Mouse (Mus musculus) intestine, postnatal 0 days (tissue): ENCODE measurements at regions not wholly inside any gene's neighbourhood (a gene's known extent, or its start where the extent isn't known, plus 50 kb on each side); places are given as distances from the start of the nearest gene placed in this dataset.

Experiments
- ATAC-seq: fragments of 200-750 bp; cut with Nextera tagmentation; 2 replicates; pipeline ENCODE4 v1.8.0; 2017; ENCODE audit warnings: mild to moderate bottlenecking, moderate TSS enrichment, moderate library complexity
- H3K27ac ChIP-seq: fragments of 300-500 bp; sonication (generic); 2 replicates; pipeline ENCODE4 v1.5.1; 2014; ENCODE audit warnings: mild to moderate bottlenecking, low read depth, low read length, moderate library complexity
- H3K27me3 ChIP-seq: fragments of 300-500 bp; sonication (generic); replicated peaks from 2 replicates; pipeline ENCODE4 v1.6.1; 2014; ENCODE audit warnings: low read length, mixed read lengths; ENCODE audit not compliant: control insufficient read depth, insufficient read depth
- H3K36me3 ChIP-seq: fragments of 300-500 bp; sonication (generic); 2 replicates; pipeline ENCODE4 v1.6.1; 2014; ENCODE audit warnings: mild to moderate bottlenecking, moderate library complexity; ENCODE audit not compliant: control insufficient read depth, insufficient read depth
- H3K4me1 ChIP-seq: fragments of 300-500 bp; sonication (generic); replicated peaks from 2 replicates; pipeline ENCODE4 v1.6.1; 2014; ENCODE audit warnings: antibody characterized with exemption, low read length, mixed read lengths; ENCODE audit not compliant: control insufficient read depth, insufficient read depth
- H3K4me2 ChIP-seq: fragments of 300-500 bp; sonication (generic); replicated peaks from 2 replicates; pipeline ENCODE4 v1.6.1; 2014; ENCODE audit warnings: low read depth, mild to moderate bottlenecking, moderate library complexity
- H3K4me3 ChIP-seq: fragments of 300-500 bp; sonication (generic); 2 replicates; pipeline ENCODE4 v1.5.1; 2014; ENCODE audit warnings: low read depth, low read length
- H3K9ac ChIP-seq: fragments of 300-500 bp; sonication (generic); 2 replicates; pipeline ENCODE4 v1.6.1; 2014; ENCODE audit warnings: mild to moderate bottlenecking, low read depth, low read length
- H3K9me3 ChIP-seq: fragments of 300-500 bp; sonication (generic); 2 replicates; pipeline ENCODE4 v1.6.1; 2016; ENCODE audit warnings: mixed run types; ENCODE audit not compliant: control insufficient read depth
- CTCF ChIP-seq: sonication (generic); IDR thresholded peaks from 2 replicates; pipeline ENCODE4 v1.5.1; 2016; ENCODE audit warnings: low read depth, mild to moderate bottlenecking, control low read depth, antibody characterized with exemption, moderate library complexity
- WGBS: fragments of 180-500 bp; shearing (Covaris S2); extraction: QIAGEN DNeasy Blood & Tissue Kit; methylation state at CpG from one replicate; pipeline ENCODE4 v1.1.7; 2014; 5-methylcytosine and 5-hydroxymethylcytosine counted together

- Histone ChIP-seq H3K4me1 (no peaks in the 10 kb centered on the region; the same call in 1 of the 2 replicates), H3K36me3 (no peaks in the 10 kb centered on the region), H3K27ac (no peak overlapping the region), H3K27me3 (no peaks in the 10 kb centered on the region), H3K9ac (no peak overlapping the region), H3K4me2 (no peak overlapping the region), H3K4me3 (no peak overlapping the region), H3K9me3 (no peaks in the 10 kb centered on the region)
- ATAC-seq, result no peak
- 86% methylated on average over 4 of the region's 4 CpGs for WGBS
- TF ChIP-seq CTCF, result no peak
Measured at GRCm38 (mm10) chr8:34533421-34533820, 421.9 kb upstream of the Gm10131 start.

- 0 out of 2 replicates have a peak, but pooled peaks have one; percentile 36 for ATAC-seq
- H3K9ac ChIP-seq, result no peak overlapping the region
- H3K4me3 ChIP-seq, result no peak overlapping the region
- no peaks in the 10 kb centered on the region for H3K27me3 ChIP-seq
- no peaks in the 10 kb centered on the region; the same call in 1 of the 2 replicates for H3K4me1 ChIP-seq
- peak; percentile 20 for TF ChIP-seq CTCF
- H3K9me3 ChIP-seq, result no peaks in the 10 kb centered on the region
- H3K4me2 ChIP-seq, result no peak overlapping the region
- WGBS, result 72% methylated on average over 11 of the region's 11 CpGs
- no peaks in the 10 kb centered on the region for H3K36me3 ChIP-seq
- H3K27ac ChIP-seq, result no peak overlapping the region
Measured at GRCm38 (mm10) chr8:34530896-34531679, 419.6 kb upstream of the Gm10131 start.

GRCm38 (mm10) chr8:34530046-34530445 is 418.5 kb upstream of the Gm10131 start:
- H3K9me3 ChIP-seq, result no peaks in the 10 kb centered on the region
- no peaks in the 10 kb centered on the region for H3K27me3 ChIP-seq
- no peak for TF ChIP-seq CTCF
- H3K27ac ChIP-seq, result no peak overlapping the region
- 12% methylated on average over 5 of the region's 5 CpGs for WGBS
- ATAC-seq, result no peak
- H3K4me3 ChIP-seq, result no peak overlapping the region
- no peak overlapping the region for H3K9ac ChIP-seq
- no peaks in the 10 kb centered on the region for H3K36me3 ChIP-seq
- no peak overlapping the region for H3K4me2 ChIP-seq
- H3K4me1 ChIP-seq, result no peaks in the 10 kb centered on the region; the same call in 1 of the 2 replicates

GRCm38 (mm10) chr8:34529452-34529851 is 417.9 kb upstream of the Gm10131 start:
- H3K4me1 ChIP-seq, result no peaks in the 10 kb centered on the region; the same call in 1 of the 2 replicates
- H3K4me3 ChIP-seq, result no peak overlapping the region
- no peaks in the 10 kb centered on the region for H3K9me3 ChIP-seq
- WGBS, result 58% methylated on average over 1 of the region's 1 CpGs
- H3K9ac ChIP-seq, result no peak overlapping the region
- no peaks in the 10 kb centered on the region for H3K27me3 ChIP-seq
- H3K27ac ChIP-seq, result no peak overlapping the region
- ATAC-seq, result no peak
- no peak for TF ChIP-seq CTCF
- no peaks in the 10 kb centered on the region for H3K36me3 ChIP-seq
- H3K4me2 ChIP-seq, result no peak overlapping the region

GRCm38 (mm10) chr8:34528213-34528612 is 416.7 kb upstream of the Gm10131 start:
- 80% methylated on average over 3 of the region's 3 CpGs for WGBS
- no peak for TF ChIP-seq CTCF
- H3K36me3 ChIP-seq, result no peaks in the 10 kb centered on the region

GRCm38 (mm10) chr8:34525231-34525630 is 413.7 kb upstream of the Gm10131 start:
- no peak for ATAC-seq
- Histone ChIP-seq H3K27ac (no peak overlapping the region), H3K4me3 (no peak overlapping the region), H3K36me3 (no peaks in the 10 kb centered on the region), H3K4me1 (no peaks in the 10 kb centered on the region), H3K4me2 (no peak overlapping the region), H3K27me3 (no peaks in the 10 kb centered on the region), H3K9ac (no peak overlapping the region), H3K9me3 (no peaks in the 10 kb centered on the region)
- 66% methylated on average over 4 of the region's 4 CpGs for whole genome bisulfite sequencing
- TF ChIP-seq CTCF, result no peak

More at GRCm38 (mm10) chr8:34528213-34528612, 416.7 kb upstream of the Gm10131 start:
- Histone ChIP-seq H3K4me3 (no peak overlapping the region), H3K9me3 (no peaks in the 10 kb centered on the region), H3K27me3 (no peaks in the 10 kb centered on the region), H3K27ac (no peak overlapping the region), H3K4me1 (no peaks in the 10 kb centered on the region; the same call in 1 of the 2 replicates), H3K4me2 (no peak overlapping the region), H3K9ac (no peak overlapping the region)
- ATAC-seq, result no peak
